Mouse (Mus musculus): ENCODE results near the gene Tekt1. TPM values are rescaled to one million over a fixed set of nuclear protein-coding genes. Genes with fewer than 3 reads are reported as not detected.

Gene Tekt1
- polyA plus RNA-seq, 1 experiment from 2014 or later = not detected

GRCm38 (mm10) chr11:72338437-72338871 is 23.8 kb downstream of the Tekt1 start:
- H3K4me2 ChIP-seq (ENCODE audit: low read depth, low read length) = no peak overlapping the region
- no peaks in the 10 kb centered on the region for H3K36me3 ChIP-seq (ENCODE audit: control insufficient read depth, insufficient read depth)
- no peaks in the 10 kb centered on the region for H3K27me3 ChIP-seq (ENCODE audit: control insufficient read depth, insufficient read depth, low read depth, low read length)
- no peaks in the 10 kb centered on the region for H3K9me3 ChIP-seq (replicated peaks; ENCODE audit: control insufficient read depth, low read length)
- no peak overlapping the region for H3K27ac ChIP-seq (ENCODE audit: low read length)
- ATAC-seq (ENCODE audit: low read depth) = no peak
- no peak overlapping the region for H3K9ac ChIP-seq (ENCODE audit: low read depth, low read length)
- H3K4me1 ChIP-seq (ENCODE audit: control insufficient read depth, low read depth, low read length) = no peaks in the 10 kb centered on the region
- H3K4me3 ChIP-seq (ENCODE audit: low read depth, low read length) = no peak overlapping the region
- WGBS (ENCODE audit: insufficient replicate concordance) = 65% methylated on average over 5 of the region's 5 CpGs

- H3K27me3 ChIP-seq (ENCODE audit: control insufficient read depth, insufficient read depth, low read depth, low read length) = no peaks in the 10 kb centered on the region
- no peak overlapping the region for H3K4me2 ChIP-seq (ENCODE audit: low read depth, low read length)
- no peaks in the 10 kb centered on the region for H3K9me3 ChIP-seq (replicated peaks; ENCODE audit: control insufficient read depth, low read length)
- ATAC-seq (ENCODE audit: low read depth) = no peak
- WGBS (ENCODE audit: insufficient replicate concordance) = 59% methylated on average over 8 of the region's 8 CpGs
- no peak overlapping the region for H3K27ac ChIP-seq (ENCODE audit: low read length)
- H3K4me3 ChIP-seq (ENCODE audit: low read depth, low read length) = no peak overlapping the region
- no peaks in the 10 kb centered on the region for H3K36me3 ChIP-seq (ENCODE audit: control insufficient read depth, insufficient read depth)
- H3K9ac ChIP-seq (ENCODE audit: low read depth, low read length) = no peak overlapping the region
- no peaks in the 10 kb centered on the region for H3K4me1 ChIP-seq (ENCODE audit: control insufficient read depth, low read depth, low read length)
These were observed 25.5 kb downstream of the Tekt1 start for GRCm38 (mm10) chr11:72336726-72337125.

GRCm38 (mm10) chr11:72334653-72335052 is 27.6 kb downstream of the Tekt1 start:
- WGBS (ENCODE audit: insufficient replicate concordance) = 53% methylated on average over 4 of the region's 4 CpGs
- Histone ChIP-seq H3K9ac (ENCODE audit: low read depth, low read length) (no peak overlapping the region), H3K27me3 (ENCODE audit: control insufficient read depth, insufficient read depth, low read depth, low read length) (no peaks in the 10 kb centered on the region), H3K9me3 (replicated peaks; ENCODE audit: control insufficient read depth, low read length) (no peaks in the 10 kb centered on the region), H3K4me3 (ENCODE audit: low read depth, low read length) (no peak overlapping the region), H3K4me1 (ENCODE audit: control insufficient read depth, low read depth, low read length) (no peaks in the 10 kb centered on the region), H3K27ac (ENCODE audit: low read length) (no peak overlapping the region), H3K4me2 (ENCODE audit: low read depth, low read length) (no peak overlapping the region), H3K36me3 (ENCODE audit: control insufficient read depth, insufficient read depth) (no peaks in the 10 kb centered on the region)
- ATAC-seq (ENCODE audit: low read depth) = no peak

- no peak for ATAC-seq (ENCODE audit: low read depth)
- WGBS (ENCODE audit: insufficient replicate concordance) = 70% methylated on average over 9 of the region's 9 CpGs
These were observed 29.1 kb downstream of the Tekt1 start for GRCm38 (mm10) chr11:72332951-72333667.

GRCm38 (mm10) chr11:72325701-72326100 is 36.5 kb downstream of the Tekt1 start:
- H3K9me3 ChIP-seq (replicated peaks; ENCODE audit: control insufficient read depth, low read length) = no peaks in the 10 kb centered on the region
- ATAC-seq (ENCODE audit: low read depth) = no peak
- no peaks in the 10 kb centered on the region for H3K27me3 ChIP-seq (ENCODE audit: control insufficient read depth, insufficient read depth, low read depth, low read length)
- H3K4me1 ChIP-seq (ENCODE audit: control insufficient read depth, low read depth, low read length) = no peaks in the 10 kb centered on the region
- no peak overlapping the region for H3K4me3 ChIP-seq (ENCODE audit: low read depth, low read length)
- no peak overlapping the region for H3K27ac ChIP-seq (ENCODE audit: low read length)
- no peak overlapping the region for H3K4me2 ChIP-seq (ENCODE audit: low read depth, low read length)
- WGBS (ENCODE audit: insufficient replicate concordance) = 62% methylated on average over 4 of the region's 4 CpGs
- no peaks in the 10 kb centered on the region for H3K36me3 ChIP-seq (ENCODE audit: control insufficient read depth, insufficient read depth)
- H3K9ac ChIP-seq (ENCODE audit: low read depth, low read length) = no peak overlapping the region

More at GRCm38 (mm10) chr11:72332951-72333667, 29.1 kb downstream of the Tekt1 start:
- Histone ChIP-seq H3K27me3 (ENCODE audit: control insufficient read depth, insufficient read depth, low read depth, low read length) (no peaks in the 10 kb centered on the region), H3K9ac (ENCODE audit: low read depth, low read length) (no peak overlapping the region), H3K27ac (ENCODE audit: low read length) (no peak overlapping the region), H3K4me3 (ENCODE audit: low read depth, low read length) (no peak overlapping the region), H3K4me2 (ENCODE audit: low read depth, low read length) (no peak overlapping the region), H3K4me1 (ENCODE audit: control insufficient read depth, low read depth, low read length) (no peaks in the 10 kb centered on the region), H3K36me3 (ENCODE audit: control insufficient read depth, insufficient read depth) (no peaks in the 10 kb centered on the region), H3K9me3 (replicated peaks; ENCODE audit: control insufficient read depth, low read length) (no peaks in the 10 kb centered on the region)

GRCm38 (mm10) chr11:72324431-72324830 is 37.8 kb downstream of the Tekt1 start:
- Histone ChIP-seq H3K36me3 (ENCODE audit: control insufficient read depth, insufficient read depth) (no peaks in the 10 kb centered on the region), H3K4me3 (ENCODE audit: low read depth, low read length) (no peak overlapping the region), H3K9me3 (replicated peaks; ENCODE audit: control insufficient read depth, low read length) (no peaks in the 10 kb centered on the region), H3K27ac (ENCODE audit: low read length) (no peak overlapping the region), H3K27me3 (ENCODE audit: control insufficient read depth, insufficient read depth, low read depth, low read length) (no peaks in the 10 kb centered on the region), H3K4me2 (ENCODE audit: low read depth, low read length) (no peak overlapping the region), H3K9ac (ENCODE audit: low read depth, low read length) (no peak overlapping the region), H3K4me1 (ENCODE audit: control insufficient read depth, low read depth, low read length) (no peaks in the 10 kb centered on the region)
- 53% methylated on average over 3 of the region's 3 CpGs for WGBS (ENCODE audit: insufficient replicate concordance)
- ATAC-seq (ENCODE audit: low read depth) = no peak

GRCm38 (mm10) chr11:72318026-72318425 is 44.2 kb downstream of the Tekt1 start:
- Histone ChIP-seq H3K27me3 (ENCODE audit: control insufficient read depth, insufficient read depth, low read depth, low read length) (peaks cover 14% of the 10 kb centered on the region), H3K36me3 (ENCODE audit: control insufficient read depth, insufficient read depth) (no peaks in the 10 kb centered on the region)

GRCm38 (mm10) chr11:72314151-72314895 is 47.9 kb downstream of the Tekt1 start, which contains the start of gene Fbxo39:
Fbxo39 (plus strand) TSS chr11:72314444.
- Histone ChIP-seq H3K27ac (ENCODE audit: low read length) (no peak within 1 kb of the TSS), H3K27me3 (ENCODE audit: control insufficient read depth, insufficient read depth, low read depth, low read length) (peaks cover 14% of the 10 kb centered on the region), H3K36me3 (ENCODE audit: control insufficient read depth, insufficient read depth) (no peaks in the 10 kb centered on the region), H3K4me1 (ENCODE audit: control insufficient read depth, low read depth, low read length) (no peaks in the 10 kb centered on the region), H3K9ac (ENCODE audit: low read depth, low read length) (no peak within 1 kb of the TSS), H3K9me3 (replicated peaks; ENCODE audit: control insufficient read depth, low read length) (no peaks in the 10 kb centered on the region), H3K4me3 (ENCODE audit: low read depth, low read length) (no peak within 1 kb of the TSS), H3K4me2 (ENCODE audit: low read depth, low read length) (no peak within 1 kb of the TSS)
- WGBS (ENCODE audit: insufficient replicate concordance) = 16% methylated on average over 42 of the region's 42 CpGs
- no peak for ATAC-seq (ENCODE audit: low read depth)

More at GRCm38 (mm10) chr11:72318026-72318425, 44.2 kb downstream of the Tekt1 start:
- H3K4me3 ChIP-seq (ENCODE audit: low read depth, low read length) = no peak overlapping the region
- no peak overlapping the region for H3K27ac ChIP-seq (ENCODE audit: low read length)
- no peak for ATAC-seq (ENCODE audit: low read depth)
- no peak overlapping the region for H3K9ac ChIP-seq (ENCODE audit: low read depth, low read length)
- H3K9me3 ChIP-seq (replicated peaks; ENCODE audit: control insufficient read depth, low read length) = no peaks in the 10 kb centered on the region
- no peaks in the 10 kb centered on the region for H3K4me1 ChIP-seq (ENCODE audit: control insufficient read depth, low read depth, low read length)
- 54% methylated on average over 5 of the region's 5 CpGs for WGBS (ENCODE audit: insufficient replicate concordance)
- H3K4me2 ChIP-seq (ENCODE audit: low read depth, low read length) = no peak overlapping the region

Data from liver, embryonic 16.5 days (tissue).